Mouse (Mus musculus) urinary bladder, postnatal 36 days (tissue): ENCODE results near the gene Smarca5.

Experiments
- DNase-seq, 2 experiments: peaks; one replicate each; pipeline ENCODE4 v3.0.0; 2022; ENCODE audit warnings: low spot score in 2 of 2, mixed read lengths in 1 of 2

Gene Smarca5

GRCm38 (mm10) chr8:80669277-80669901 lies 69.9 kb downstream of the Smarca5 start:
- no peak for DNase-seq

DNA sequence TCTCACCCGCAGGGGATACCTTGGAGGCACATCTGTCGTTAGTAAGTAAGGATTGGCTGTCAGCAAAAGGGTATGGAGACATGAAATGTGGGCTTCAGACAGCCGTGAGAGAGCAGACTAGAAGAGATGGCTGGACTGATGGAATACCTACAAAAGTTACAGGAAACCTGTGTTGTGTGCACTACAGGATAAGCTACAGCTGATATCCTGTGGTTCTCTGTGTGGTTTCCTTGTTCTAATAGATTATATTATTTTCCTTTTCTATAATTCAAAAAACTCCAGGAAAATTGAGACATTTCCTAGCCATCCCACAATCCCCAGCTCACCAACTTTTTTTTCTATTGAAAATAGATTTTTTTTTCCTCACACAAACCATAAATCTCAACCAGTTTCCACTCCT lies 75.8 kb downstream of the Smarca5 start:
- no peak for DNase-seq

GRCm38 (mm10) chr8:80661055-80661454 lies 78.2 kb downstream of the Smarca5 start:
- no peak for DNase-seq

DNA sequence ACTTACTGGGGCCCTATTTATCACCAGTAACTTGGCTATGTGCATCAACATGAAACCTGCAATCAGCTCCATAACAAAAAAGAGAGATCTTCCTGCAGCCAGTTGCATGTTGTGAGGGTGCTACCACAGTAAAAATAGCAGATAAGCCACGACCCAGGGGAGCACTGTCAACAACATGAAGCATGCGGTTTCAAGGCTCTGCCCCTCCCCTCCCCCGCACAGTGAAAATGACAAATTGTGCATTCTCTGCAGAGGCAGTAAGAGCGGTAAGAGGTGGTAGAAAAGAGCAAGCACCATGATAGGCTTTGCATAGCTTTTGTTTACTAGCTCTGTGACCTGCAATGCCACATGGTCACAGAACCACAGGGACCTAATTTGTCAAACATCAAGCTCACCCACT lies 81.7 kb downstream of the Smarca5 start:
- no peak for DNase-seq
